Mouse (Mus musculus) right cerebral cortex, postnatal 10 days (tissue): ENCODE data around the gene Gna13.
A peak's percentile ranks its signal among the peaks of the same experiment; 100 is the strongest.
"Not testable (repeated sequence)": the region's sequence is repeated elsewhere in the genome, so short reads cannot be mapped to it uniquely, and the experiment has no call there.

Experiments
- DNase-seq, 2 experiments: peaks; one replicate each; pipeline ENCODE4 v3.0.0; 2021; ENCODE audit warnings: low spot score in 2 of 2

The Gna13 gene

DNA sequence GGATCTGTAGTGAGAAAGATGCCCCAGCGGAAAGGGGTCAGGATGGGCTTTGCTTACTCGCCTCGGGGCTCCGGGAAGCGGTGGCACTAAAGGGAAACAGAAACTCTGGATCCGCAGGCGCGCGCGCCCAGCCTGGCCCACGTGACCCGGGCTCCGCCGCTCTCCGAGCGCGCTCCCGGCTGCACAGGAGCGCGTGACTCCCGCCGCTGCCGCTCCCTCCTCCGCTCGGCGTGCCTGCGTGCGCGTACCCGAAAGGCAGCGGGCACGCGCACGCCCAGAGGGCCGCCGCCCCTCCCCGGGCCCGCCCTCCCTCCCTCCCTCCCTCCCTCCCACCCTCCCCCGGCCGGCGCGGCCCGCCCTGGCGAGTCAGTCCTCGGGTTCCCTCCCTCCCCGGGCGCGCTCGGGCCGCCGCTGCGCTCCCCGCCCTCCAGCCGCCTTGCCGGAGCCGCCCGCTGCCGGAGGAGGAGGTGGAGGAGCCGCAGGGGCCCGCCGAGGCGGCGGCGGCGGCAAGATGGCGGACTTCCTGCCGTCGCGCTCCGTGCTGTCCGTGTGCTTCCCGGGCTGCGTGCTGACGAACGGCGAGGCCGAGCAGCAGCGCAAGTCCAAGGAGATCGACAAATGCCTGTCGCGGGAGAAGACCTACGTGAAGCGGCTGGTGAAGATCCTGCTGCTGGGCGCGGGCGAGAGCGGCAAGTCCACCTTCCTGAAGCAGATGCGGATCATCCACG is at the start of gene Gna13:
Gna13 (plus strand) TSS at position 369 of the 728 bp plus-strand sequence.
- DNase-seq, result peak; percentile 93 to 95

DNA sequence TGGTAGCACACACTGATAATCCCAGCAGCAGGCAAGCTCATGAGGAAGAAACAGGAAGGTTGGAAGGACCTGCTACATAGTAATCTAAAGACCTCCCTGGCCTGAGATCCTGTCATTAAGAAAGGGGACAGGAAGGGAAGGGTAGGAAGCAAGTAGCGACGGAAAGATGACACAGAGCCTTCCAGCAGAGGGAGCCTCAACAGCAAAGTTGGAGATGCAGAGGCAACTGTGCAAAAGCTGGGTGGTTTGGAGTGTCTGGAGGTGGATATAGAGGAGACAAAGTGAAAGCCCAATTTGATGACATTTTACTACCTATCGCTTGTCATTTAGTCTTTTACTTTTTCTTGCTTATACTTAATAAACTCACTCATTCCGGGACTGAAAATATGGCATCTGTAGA is 45.7 kb upstream of the Gna13 start:
- DNase-seq, result peak; percentile 54 to 76

DNA sequence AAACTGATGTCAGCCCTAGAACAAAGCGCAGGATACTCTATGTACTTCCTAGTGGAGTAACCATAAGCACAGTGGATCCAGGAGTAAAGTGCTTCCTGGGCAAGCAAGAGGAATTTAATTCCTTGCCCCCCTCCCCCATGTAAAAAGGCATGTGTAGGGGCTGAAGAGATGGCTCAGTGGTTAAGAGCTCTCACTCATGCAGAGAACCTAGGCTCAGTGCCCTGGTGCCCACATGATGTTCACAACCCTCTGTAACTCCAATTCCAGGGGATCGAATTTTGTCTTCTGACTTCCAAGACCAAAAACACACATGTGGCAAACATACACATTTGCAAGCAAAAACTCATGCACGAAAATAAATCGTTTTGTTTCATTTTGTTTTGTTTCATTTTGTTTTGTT is 43.2 kb upstream of the Gna13 start:
- no peak for DNase-seq

DNA sequence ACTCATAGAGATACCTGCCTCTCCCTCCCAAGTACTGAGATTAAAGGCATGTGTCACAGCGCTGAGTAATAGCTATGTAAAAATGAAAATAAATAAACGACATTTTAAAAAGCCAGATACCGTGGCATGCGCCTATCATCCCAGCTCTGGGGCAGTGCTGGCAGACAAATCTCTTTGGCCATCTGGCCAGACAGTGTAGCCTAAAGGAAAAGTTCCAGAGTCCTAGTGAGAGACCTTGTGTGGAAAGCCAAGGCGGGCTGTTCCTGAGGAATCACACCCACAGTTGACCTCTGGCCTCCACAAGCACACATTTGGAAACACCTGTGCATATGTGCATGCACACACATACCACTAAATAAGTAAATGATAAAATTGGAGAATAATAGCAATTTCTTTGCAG is 42.7 kb upstream of the Gna13 start:
- DNase-seq, result no peak

GRCm38 (mm10) chr11:109320361-109320933 is 42.2 kb upstream of the Gna13 start:
- DNase-seq, result peak; percentile 92 to 93

DNA sequence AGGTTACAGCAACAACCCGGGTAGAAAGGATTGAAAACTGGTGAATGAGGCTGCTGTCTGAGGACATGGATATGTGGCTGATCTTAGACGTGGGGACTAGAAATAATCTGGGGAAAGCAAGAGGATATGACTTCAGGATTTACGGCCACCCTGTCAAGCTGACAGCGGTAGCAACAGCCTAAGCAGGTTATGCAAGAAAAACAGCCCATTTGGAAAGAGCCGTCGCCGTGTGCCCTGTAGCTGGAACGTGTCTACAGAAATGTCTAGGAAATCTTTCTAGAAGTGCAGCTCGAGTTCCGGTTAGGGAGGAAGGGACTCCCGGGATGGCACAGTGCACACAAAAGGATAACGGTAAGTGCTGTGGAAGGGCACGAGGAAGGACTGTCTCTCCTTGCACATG is 36.4 kb upstream of the Gna13 start:
- no peak for DNase-seq

GRCm38 (mm10) chr11:109327381-109327780 is 35.2 kb upstream of the Gna13 start:
- DNase-seq, result no peak

- DNase-seq, result no peak
These were observed 34.7 kb upstream of the Gna13 start for GRCm38 (mm10) chr11:109327952-109328351.

DNA sequence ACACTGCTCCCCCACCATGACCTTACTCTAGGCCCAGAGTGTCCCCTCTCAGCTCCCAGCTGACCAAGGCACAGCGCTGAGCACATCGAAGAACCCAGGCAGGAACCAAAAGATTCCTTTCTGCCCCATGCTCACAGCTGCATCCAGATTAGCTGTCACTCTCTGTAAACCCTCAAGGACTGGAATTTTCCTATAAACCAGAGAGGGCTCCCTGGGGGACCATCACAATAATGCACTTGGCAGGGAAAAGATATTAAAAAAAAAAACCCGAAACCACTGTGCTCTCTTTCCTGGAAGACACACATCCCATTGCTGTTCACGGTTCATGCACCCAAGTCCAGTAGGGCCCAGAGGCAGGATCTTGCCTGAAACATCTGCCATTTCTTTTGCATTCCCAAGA is 33.3 kb upstream of the Gna13 start:
- DNase-seq, result no peak

DNA sequence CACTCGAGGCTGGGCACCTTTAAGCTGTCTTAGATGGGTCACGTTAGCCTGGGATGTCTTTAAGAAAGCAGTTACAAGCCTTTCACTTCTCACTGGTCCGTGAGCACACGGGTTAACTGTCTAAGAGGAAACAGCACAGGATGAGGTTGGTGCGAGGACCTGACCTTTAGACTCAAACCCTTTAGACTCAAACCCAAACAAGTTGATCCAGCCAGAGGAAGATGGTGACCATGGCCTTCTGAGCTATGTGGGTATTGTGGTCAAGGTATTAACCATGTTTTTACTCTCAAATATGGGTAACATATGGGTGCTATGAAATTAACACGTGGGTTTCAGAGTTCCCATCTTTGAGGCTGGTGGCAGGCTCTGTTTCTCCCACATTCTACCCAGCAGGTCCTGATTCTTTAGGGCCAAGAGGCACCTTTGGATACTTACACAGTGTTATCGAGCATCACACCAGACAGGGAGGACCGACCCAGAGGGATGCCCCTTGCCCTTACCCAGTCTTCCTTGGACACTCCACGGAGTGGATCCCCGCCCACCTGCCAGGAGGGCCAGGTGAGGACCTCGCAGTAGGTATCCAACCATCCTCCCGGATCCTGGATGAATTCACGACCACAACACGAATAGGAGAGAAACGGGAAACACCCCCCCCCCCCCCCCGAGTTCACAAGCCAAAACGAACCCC is 31.8 kb upstream of the Gna13 start:
- no peak for DNase-seq

GRCm38 (mm10) chr11:109331424-109331824 is 31.2 kb upstream of the Gna13 start:
- peak; percentile 92 to 94 for DNase-seq

- DNase-seq, result no peak
These were observed 29.9 kb upstream of the Gna13 start for GRCm38 (mm10) chr11:109332722-109333121.

DNA sequence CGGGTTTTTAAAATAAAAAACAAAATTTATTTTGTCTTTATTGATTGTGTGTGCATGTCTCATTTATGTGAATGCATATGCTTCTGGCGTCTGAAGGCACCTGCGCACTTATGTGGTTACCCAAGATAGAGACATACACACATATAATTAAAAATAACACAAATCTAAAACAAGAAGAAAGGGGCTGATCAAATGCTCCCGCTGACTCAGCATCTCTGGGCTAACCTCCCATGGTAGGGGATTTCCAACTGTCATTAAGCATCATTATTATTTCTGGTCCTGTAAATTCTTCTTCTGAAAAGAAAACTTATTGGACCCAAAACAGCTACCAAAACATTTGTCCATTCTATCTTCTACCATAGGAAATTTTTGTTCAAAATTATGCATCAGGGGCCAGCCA is 27.9 kb upstream of the Gna13 start:
- DNase-seq, result no peak

GRCm38 (mm10) chr11:109335890-109336289 is 26.7 kb upstream of the Gna13 start:
- DNase-seq, result no peak

DNA sequence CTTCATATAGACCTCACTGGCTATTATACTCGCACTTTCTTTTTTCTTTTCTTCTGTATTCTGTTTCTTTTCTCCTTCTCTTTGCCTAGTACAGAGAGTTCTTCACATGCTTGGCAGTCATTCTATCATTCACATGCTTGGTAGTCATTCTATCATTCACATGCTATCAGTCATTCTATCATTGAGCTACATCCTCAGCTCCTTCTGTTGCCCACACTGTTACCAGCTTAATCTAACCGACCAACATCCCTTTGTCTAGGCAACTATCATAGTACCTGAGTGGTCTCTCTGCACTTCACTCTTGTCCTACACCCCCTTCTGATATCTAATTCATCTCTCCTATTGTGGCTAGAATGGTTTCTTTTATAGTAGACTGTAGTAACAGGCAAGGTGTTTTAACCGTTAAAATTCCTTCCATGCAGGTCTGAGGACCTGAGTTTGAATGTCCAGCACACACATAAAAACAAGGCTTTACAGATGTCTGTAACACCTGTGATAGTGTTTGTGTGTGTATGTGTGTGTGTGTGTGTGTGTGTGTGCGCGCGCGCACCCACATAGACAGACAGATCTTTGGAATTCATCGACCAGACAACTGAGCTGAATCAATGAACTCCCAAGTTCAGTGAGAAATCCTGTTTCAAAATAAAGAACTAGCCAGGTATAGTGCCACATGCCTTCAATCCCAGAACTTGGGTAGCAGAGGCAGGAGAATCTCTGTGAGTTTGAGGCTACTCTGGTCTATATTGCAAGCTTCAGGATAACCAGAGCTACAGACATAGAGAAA is 23.3 kb upstream of the Gna13 start:
- no peak for DNase-seq

GRCm38 (mm10) chr11:109340541-109340940 is 22.1 kb upstream of the Gna13 start:
- DNase-seq, result no peak

DNA sequence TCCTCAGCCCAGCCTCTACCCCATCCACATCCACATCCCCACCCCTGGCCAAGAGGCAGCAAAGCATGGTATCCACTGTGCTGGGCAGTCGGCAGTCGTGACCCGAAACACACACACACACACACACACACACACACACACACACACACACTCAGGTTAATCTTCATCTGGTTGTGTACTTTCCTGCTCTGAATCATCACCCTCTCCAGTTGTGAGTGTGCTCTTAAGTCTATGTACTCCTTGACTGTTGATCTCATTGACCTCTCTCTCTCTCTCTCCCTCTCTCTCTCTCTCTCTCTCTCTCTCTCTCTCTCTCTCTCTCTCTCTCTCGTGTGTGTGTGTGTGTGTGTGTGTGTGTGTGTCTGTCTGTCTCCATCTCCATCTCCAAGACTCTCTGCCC is 20.0 kb upstream of the Gna13 start:
- DNase-seq, result not testable (repeated sequence)

GRCm38 (mm10) chr11:109343558-109343957 is 19.1 kb upstream of the Gna13 start:
- DNase-seq, result no peak

GRCm38 (mm10) chr11:109343991-109344599 is 18.5 kb upstream of the Gna13 start:
- peak in 1 of 2 experiments; percentile 40 for DNase-seq

GRCm38 (mm10) chr11:109347242-109347959 is 15.2 kb upstream of the Gna13 start:
- DNase-seq, result peak; percentile 90 to 92

DNA sequence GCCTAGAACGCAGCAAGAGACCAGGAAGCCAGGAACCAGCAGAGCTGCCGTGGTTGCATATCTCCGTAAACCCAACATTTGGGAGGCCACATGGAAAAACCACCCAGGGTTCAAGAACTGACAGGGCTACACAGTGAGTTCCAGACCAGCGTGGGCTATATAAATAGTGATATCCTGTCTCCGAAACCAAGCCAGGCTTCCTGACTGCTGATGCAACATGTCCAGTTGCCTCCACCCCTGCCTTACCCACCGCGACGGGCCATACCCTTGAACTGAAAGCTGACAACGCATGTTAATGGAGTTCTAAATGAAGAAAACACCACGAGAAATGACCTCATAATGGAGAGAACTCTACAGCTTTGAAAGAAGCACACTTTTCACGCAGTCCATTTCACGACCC is 14.2 kb upstream of the Gna13 start:
- DNase-seq, result no peak
